Mouse (Mus musculus) granulocyte monocyte progenitor cell, adult 5-6 weeks (primary cell): ENCODE data around the gene Ncam1. TPM values are rescaled to one million over a fixed set of nuclear protein-coding genes. Genes with fewer than 3 reads are reported as not detected.

Source experiments
- ATAC-seq: replicated peaks from 2 replicates; pipeline ENCODE4 v1.8.0; 2016; ENCODE audit warnings: mild to moderate bottlenecking, moderate TSS enrichment, inconsistent platforms; ENCODE audit not compliant: poor library complexity, severe bottlenecking
- total RNA-seq, 2 experiments: library from RNA; stranded (forward) in 1 of 2; stranded (reverse) in 1 of 2; fragments of 200-712, 200-1000 nt in 1 of 2; fragments of >200 nt in 1 of 2; fragmentation: Nextera tagmentation in 1 of 2; gene quantifications; 2 replicates each; pipeline ENCODE4 v1.2.3; 2014 to 2017

Gene Ncam1
- total RNA-seq, 2 experiments from 2014 or later, result 12.8 to 15.8 TPM

GRCm38 (mm10) chr9:49527340-49527739 is 271.4 kb downstream of the Ncam1 start:
- no peak for ATAC-seq

- ATAC-seq, result no peak
Observed at GRCm38 (mm10) chr9:49524721-49525120, 274.0 kb downstream of the Ncam1 start.

- ATAC-seq, result no peak
Observed at GRCm38 (mm10) chr9:49523881-49524280, 274.8 kb downstream of the Ncam1 start.

GRCm38 (mm10) chr9:49514306-49514705 is 284.4 kb downstream of the Ncam1 start:
- ATAC-seq, result no peak

- no peak for ATAC-seq
Observed at GRCm38 (mm10) chr9:49510666-49511065, 288.1 kb downstream of the Ncam1 start.

- no peak for ATAC-seq
Observed at GRCm38 (mm10) chr9:49509628-49510027, 289.1 kb downstream of the Ncam1 start.

- no peak for ATAC-seq
Observed at GRCm38 (mm10) chr9:49509094-49509493, 289.6 kb downstream of the Ncam1 start.

- peak; percentile 17; the same call in 1 of the 2 replicates for ATAC-seq
Observed at GRCm38 (mm10) chr9:49507829-49508585, 290.7 kb downstream of the Ncam1 start.

- no peak for ATAC-seq
Observed at GRCm38 (mm10) chr9:49504658-49505057, 294.1 kb downstream of the Ncam1 start.

- no peak for ATAC-seq
Observed at GRCm38 (mm10) chr9:49502245-49502644, 296.5 kb downstream of the Ncam1 start.

GRCm38 (mm10) chr9:49499878-49500277 is 298.8 kb downstream of the Ncam1 start:
- ATAC-seq, result no peak

GRCm38 (mm10) chr9:49493979-49494649 is 304.6 kb downstream of the Ncam1 start:
- ATAC-seq, result peak; percentile 85

GRCm38 (mm10) chr9:49490609-49491008 is 308.1 kb downstream of the Ncam1 start:
- ATAC-seq, result no peak

GRCm38 (mm10) chr9:49488912-49489895 is 309.5 kb downstream of the Ncam1 start:
- peak; percentile 72 for ATAC-seq

- ATAC-seq, result no peak
Observed at GRCm38 (mm10) chr9:49488258-49488657, 310.5 kb downstream of the Ncam1 start.

- ATAC-seq, result no peak
Observed at GRCm38 (mm10) chr9:49487657-49487943, 311.1 kb downstream of the Ncam1 start.

GRCm38 (mm10) chr9:49486805-49487656 is 311.7 kb downstream of the Ncam1 start:
- ATAC-seq, result no peak

- ATAC-seq, result peak; percentile 83
Observed at GRCm38 (mm10) chr9:49485892-49486311, 312.8 kb downstream of the Ncam1 start, which contains the start of gene Ttc12. Gene Ttc12 (minus strand): TSS chr9:49486225.

- ATAC-seq, result peak; percentile 35
Observed at GRCm38 (mm10) chr9:49485250-49485891, 313.4 kb downstream of the Ncam1 start.
